Mouse (Mus musculus): ENCODE data around the gene Rce1.
"Not testable (repeated sequence)": the region's sequence is repeated elsewhere in the genome, so short reads cannot be mapped to it uniquely, and the experiment has no call there.

The Rce1 gene

DNA sequence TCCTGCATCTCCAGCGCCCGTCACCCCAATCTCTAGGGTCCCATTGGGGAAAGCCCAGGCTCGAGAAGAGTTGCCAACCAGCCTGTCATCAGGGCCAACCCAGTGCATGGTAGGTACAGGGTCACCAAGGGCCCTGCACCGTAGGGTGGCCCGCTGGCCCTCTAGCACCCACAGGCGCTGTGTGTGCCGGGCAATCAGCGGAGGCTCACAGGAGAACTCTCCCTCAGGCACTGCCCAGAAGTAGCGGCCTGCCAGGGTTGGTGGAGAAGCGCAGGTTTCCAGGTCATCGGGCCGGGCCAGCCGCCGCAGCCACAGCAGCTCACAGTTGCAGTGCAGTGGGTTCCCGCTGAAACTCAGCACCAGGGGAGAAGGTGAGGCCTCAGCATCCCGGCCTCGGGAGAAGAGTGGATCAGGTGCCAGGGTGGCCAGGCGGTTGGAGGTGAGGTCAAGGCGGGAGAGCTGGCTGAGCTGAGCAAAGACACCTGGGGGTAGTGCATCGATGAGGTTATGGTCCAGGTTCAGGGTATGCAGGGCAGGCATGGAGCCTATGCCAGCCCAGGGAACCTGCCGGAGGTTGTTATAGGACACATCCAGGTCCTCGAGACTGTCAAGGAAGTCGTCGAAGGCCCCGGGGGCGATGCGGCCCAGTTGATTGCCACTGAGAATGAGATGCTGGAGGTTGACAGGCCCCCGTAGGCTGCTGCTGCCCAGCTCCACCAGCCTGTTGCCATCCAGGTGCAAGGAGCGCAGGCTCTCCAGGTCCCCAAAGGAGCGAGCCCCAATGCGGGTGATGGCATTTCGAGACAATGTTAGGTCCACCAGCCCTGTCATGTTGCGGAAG, 11.8 kb downstream of the Rce1 start:
- DNase-seq (ENCODE audit: low spot score in 2 of 2), result no peak

DNA sequence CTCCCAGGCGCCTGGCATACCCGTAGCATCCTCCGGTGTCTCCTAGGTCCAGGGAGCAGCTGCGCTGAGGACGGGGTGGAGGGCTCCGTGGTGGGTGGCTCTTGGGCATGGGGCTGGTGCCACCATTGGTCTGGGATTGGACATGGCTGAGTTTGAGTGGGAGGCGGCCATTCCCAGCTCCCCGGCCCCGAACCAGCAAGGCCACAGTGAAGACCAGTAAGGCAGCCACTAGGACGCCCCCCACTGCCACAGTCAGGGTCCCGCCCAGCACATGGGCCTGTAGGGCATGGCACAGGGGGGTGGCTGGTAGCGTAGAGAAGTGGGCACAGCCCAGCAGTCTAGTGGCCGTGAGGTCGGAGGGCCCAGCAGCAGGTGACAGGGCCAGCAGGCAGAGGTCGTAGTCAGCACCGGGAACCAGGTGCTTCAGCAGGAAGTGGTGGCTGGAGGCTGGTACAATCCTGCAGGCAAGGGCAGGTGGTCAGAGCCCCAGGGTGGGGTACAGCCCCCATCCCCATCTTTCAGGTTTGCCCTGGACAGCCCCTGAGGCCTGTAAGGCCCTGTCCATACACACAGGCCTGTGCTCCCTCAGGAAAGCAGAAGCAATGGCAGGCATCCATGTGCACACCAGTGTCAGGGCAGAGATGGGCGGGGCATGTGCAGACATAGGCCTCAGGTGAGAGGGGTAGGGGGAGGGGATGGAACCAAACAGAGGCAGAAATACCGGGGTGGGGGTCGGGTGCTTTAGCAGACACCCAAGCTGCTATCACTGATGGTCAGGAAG, 13.1 kb downstream of the Rce1 start:
- DNase-seq (ENCODE audit: low spot score in 2 of 2), result no peak

DNA sequence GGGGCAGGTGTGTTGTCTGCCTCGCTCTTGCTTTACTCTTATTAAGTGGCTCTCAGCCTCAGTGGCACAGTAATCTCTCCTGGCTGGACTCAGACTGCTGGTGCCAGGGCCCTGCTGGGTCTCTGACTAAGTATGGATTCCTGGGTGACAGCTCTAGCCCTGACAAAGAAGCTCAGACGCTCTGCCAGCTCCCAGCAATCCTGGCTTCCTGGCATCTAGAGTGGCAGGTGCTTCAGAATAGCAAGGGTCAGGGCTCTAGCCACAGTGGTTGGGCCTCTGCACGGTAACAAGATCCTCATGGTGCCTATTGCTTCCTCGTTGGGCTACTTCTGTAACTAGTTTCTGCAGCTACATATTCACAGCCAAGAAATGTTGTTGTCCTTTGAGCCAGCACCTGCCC, 15.3 kb downstream of the Rce1 start:
- DNase-seq (ENCODE audit: low spot score in 2 of 2), result peak; percentile 53 to 54

DNA sequence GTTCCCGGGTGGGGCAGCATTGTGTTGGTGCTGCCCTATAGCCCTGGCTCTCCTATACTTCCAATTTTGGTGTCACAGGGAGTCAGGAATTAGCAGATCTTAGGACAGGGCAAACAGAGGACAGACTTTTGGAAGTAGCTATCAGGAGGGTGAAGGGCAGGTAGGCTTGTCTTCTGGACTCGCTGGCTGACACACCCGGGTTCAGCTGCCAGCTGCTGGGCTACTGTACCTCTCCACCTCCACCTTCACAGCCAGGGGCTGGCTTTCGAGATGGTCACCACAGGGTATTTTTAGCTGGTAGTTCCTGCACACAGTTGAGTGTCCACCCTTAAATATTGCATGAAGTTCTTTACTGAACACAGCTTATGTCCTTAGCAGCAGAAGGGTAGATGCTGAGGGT, 16.9 kb downstream of the Rce1 start:
- DNase-seq (ENCODE audit: low spot score in 2 of 2), result no peak

DNA sequence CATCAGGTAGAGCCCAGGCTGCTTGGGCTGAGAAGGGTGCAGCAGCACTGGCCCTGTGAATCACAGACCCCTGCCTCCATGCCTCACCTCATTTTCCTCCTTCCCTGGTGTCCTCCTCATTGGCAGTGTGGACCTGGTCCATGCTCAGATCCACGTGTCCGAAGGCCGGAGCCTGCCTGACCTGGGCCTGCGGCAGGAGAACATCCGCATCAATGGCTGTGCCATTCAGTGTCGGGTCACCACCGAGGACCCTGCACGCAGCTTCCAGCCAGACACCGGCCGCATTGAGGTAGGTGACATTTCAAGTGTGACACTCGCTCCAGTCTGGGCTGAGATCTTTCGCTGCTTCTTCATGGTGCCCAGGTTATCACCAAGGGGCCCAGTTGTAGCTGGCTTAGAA, 18.0 kb downstream of the Rce1 start:
- DNase-seq (ENCODE audit: low spot score in 2 of 2), result no peak

DNA sequence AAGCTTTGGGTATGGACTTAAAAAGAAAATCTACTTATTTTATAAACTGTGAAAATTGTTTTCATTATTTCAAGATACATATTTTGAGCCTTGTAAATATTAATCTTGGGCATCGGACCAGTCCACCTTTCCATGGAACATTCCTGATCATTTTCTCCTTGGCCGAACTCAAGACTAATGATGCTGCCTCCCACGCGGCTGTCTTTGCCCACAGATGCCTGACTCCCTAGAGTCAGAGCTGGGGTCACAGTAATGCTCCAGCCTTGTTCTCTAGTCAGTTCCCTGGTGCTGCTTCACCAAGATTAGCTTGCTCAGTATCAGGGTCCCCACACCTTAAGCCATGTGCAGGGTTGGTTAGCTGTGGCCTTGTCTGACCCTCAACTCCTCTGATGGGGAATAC, 19.8 kb downstream of the Rce1 start:
- no peak for DNase-seq (ENCODE audit: low spot score in 2 of 2)

DNA sequence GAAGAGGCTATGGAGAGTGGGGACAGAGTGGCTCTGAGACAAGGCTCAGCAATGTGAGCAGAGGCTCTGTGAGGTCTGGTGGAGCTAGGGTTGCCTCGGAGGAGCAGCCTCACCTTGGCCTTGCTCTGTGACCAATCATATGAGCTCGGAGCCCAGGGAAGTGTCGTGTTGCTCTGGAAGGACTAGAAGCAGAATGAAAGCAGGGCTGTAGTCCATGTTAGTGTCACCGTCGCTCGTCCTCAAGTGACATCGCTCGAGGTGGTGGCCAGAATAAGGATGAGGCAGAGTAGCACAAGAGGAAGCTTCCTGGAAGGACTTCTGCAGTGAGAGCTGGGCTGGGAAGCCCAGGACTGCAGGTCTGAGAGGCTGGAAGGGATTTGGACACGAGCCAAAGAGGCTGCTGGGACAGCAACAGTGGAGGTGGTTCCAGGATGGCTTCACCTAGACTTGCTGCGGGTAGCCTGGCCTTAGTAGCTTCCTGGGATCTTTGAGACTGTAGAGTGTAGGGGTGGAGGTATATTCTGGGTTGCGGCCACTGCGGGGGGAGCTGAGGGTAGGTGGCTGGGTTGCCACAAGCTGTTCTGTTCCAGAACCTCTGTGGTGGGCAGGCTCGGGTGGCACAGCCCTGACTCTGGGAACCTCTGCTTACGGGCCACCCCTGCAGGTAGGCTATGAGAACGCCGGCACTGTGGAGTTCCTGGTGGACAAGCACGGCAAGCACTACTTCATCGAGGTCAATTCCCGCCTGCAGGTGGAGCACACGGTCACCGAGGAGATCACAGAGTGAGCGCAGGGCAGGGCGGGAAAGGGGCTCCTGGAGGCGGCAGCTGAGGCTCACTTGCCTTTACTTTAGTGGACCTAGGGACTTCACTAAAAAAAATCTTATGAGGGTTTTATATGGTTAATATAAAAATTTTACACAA, 21.4 kb downstream of the Rce1 start:
- DNase-seq (ENCODE audit: low spot score in 2 of 2), result no peak

DNA sequence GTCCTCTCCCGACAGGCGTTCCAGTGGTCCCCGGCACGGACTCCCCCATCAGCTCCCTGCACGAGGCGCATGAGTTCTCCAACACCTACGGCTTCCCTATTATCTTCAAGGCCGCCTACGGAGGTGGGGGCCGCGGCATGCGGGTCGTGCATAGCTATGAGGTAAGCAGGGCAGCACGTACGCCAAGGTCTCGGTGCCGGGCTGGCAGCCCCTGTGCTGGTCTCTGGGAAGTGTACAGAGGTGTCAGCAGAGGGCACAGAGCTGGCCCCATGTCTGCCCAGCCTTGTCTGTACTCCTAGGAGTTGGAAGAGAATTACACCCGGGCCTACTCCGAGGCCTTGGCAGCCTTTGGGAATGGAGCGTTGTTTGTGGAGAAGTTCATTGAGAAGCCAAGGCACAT, 23.0 kb downstream of the Rce1 start:
- no peak for DNase-seq (ENCODE audit: low spot score in 2 of 2)

DNA sequence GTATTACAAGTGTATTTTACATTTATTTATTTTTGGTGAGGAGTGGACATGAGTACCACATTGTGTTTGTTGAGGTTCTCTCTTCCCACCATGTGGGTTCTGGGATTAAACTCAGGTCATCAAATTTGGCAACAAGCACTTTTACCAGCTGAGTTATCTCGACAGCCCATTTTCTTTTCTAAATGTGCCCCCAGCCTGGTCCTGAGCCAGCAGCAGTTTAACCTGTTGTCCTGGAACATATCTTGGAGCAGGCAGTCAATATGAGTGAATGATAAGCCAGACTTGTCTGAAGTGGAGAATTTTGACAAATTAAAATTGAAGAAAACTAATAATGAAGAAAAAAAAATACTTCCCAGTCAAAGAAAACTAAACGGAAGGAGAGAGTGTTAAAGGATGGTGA, 29.4 kb downstream of the Rce1 start:
- DNase-seq (ENCODE audit: low spot score in 2 of 2), result no peak

DNA sequence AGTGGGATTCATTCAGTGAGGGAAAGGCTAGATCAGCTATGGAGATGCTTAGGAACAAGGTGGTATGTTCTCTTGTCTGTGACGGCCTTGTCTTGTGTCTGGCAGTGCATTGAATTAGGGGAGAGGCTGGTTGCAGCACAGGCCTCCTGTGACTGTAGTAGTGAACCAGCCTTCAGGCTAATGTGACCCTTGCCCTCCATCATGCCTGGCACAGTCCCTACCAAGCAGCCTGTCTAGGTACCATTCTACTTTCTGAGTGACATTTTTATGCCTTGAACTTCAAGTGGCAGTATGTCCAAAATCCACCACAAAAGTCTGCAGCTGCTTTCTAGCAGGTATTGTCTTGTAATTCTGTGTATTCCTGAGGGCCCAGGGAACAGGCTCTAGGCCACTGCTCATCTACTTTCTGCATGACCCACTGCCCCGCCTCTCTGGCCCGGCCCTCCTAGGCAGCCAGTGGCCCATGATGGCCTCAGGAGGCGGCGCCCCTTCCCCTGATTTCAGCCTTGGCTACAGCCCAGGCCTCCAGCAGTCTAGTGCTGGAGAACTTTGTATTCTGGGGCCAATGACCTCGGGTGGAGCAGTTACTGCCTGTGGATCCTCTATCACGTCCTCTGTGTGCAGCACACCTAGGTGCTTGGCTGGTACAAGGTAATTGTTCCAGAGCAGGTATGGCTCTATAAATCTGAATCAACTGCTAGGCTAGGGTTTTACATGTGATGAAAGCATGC, 31.5 kb downstream of the Rce1 start:
- DNase-seq (ENCODE audit: low spot score in 2 of 2), result no peak

DNA sequence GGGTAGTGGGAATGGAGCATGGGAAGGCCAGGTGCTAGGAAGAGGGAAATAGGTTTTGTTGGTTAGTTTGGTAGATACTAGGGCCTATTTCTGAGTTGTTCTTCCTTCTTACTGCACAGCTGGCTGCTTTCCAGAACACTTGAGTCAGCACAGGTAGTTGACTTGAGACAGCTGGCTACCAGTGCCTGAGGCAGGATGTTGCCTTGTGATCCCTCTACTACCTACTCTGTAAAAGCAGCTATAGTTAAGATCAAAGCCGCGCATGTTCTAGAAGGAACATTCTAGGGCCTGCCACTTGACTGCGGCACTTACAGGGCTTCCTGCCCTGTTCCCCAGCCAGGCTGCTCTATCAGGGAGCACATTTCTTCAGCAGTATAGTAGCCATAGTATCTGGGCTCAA, 35.4 kb downstream of the Rce1 start:
- no peak for DNase-seq (ENCODE audit: low spot score in 2 of 2)

DNA sequence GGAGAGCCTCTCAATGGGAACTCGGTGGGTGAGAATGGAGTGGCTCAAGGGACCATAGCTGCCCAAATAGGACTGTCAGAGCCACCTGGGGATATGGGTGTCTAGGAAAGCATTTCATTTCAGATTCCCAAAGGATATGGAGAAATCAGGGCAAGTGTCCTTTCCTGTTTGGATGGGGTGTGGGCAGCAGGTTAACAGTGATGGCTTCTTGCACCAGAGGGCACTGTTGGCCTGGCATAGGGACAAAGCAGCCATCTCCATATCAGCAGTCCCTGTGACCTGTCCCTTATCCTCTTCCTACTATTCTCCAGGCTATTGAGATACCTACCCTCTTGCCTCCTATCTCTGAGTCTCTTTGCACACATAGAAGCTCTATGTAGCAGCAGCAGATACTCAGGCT, 36.4 kb downstream of the Rce1 start:
- no peak for DNase-seq (ENCODE audit: low spot score in 2 of 2)

DNA sequence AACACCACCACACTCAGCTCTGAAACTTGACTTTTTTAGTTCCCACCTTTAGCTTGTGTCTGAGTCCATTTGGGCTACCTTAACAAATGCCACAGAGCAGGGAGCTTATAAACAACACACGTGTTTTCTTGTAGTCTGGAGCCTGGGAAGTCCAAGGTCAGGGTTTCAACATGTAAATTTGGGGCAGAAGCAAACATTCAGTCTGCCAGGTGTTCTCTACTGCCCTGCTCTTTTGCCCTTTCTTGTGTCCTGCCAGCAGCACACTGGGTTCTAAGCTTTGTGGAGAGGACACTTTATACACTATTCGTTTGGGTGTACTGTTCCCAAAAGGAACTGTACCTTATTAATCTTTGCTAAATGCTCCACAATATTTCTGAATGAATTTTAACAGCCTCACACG, 37.0 kb downstream of the Rce1 start:
- no peak for DNase-seq (ENCODE audit: low spot score in 2 of 2)

DNA sequence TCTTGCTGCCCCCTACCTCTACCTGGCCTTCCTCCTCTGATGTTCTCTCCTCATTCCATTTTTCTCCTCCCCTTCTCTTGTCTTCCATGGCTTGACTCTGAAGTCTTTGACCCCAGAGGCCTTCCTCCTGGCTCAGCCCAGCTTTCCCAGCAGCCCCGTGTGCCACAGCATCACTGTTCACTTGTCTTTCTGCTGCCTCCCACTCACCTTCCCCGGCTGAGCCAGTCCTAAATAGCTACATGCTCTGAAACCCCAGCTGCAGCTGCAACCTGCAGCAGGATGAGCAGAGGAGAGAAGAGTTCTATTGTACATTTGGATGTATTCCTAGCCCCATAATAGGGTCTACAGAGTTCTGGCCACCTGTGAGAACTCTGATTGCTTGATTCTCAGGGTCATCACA, 38.0 kb downstream of the Rce1 start:
- DNase-seq (ENCODE audit: low spot score in 2 of 2), result no peak

DNA sequence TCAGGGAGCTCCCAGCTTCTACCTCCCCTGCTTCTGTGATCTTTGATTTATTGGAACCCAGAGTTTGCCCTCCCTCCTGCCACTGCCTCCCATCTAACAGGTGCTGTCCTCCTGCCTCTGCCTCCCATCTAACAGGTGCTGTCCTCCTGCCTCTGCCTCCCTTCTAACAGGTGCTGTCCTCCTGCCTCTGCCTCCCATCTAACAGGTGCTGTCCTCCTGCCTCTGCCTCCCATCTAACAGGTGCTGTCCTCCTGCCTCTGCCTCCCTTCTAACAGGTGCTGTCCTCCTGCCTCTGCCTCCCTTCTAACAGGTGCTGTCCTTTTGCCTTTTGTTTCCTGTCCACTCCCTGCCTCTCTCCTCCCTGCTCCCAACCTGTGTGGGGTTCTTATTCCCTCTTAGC, 38.7 kb downstream of the Rce1 start:
- not testable (repeated sequence) for DNase-seq (ENCODE audit: low spot score in 2 of 2)

DNA sequence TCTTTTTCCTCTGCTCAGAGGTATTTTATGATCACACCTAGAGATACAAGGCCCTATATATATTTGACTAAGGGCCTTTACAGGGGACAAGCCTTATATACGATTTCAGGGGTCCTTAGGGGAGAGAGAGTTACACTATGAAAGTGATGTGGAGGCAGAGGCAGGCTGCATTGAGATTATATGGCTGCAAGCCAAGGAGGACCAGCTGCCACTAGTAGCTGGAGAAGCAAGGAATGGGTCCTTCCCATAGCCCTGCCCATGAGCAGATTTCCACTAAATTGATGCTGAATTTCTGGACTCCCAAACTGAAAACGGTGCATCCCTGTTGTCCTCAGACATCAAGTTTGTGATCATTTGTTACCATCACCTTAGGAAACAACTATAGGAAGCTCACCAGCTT, 41.6 kb downstream of the Rce1 start:
- no peak for DNase-seq (ENCODE audit: low spot score in 2 of 2)

DNA sequence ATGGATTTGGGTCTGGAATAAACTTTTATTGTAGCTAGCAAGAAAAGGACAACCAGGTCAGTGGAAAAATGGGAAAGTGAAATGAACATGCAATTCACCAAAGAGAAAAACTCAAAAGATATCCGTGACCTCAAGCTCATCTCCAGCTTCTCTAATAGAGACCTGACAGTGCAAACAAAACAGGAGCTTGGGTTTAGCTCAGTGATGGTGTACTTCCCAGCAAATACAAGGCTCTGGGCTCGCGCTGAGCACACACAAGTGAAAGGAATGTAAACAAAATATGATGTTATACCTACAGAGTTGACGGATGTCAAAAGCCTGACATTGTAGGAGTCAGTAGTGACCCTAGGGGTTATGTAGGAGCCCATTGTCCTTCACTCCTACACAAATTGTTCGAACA, 46.1 kb downstream of the Rce1 start:
- no peak for DNase-seq (ENCODE audit: low spot score in 2 of 2)

DNA sequence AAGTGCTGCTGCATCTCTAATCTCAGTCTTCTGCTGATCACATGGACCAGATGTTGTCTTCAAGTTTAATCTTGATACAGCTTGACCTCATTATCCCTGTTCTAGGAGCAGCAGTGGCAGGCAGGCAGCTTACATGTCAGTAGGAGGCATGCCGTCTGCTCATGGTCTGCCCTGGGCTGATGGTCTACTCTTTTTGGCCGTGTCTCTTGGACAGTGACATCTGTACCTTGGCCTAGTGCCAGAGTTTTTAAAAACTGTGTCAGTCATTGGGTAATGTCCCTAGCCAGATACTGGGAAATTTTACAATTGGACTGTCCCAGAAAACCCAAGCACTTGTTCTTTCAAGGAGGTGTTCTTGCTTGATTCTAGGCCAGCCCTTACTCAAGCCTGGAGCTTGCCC, 46.6 kb downstream of the Rce1 start:
- DNase-seq (ENCODE audit: low spot score in 2 of 2), result peak; percentile 55 to 63

DNA sequence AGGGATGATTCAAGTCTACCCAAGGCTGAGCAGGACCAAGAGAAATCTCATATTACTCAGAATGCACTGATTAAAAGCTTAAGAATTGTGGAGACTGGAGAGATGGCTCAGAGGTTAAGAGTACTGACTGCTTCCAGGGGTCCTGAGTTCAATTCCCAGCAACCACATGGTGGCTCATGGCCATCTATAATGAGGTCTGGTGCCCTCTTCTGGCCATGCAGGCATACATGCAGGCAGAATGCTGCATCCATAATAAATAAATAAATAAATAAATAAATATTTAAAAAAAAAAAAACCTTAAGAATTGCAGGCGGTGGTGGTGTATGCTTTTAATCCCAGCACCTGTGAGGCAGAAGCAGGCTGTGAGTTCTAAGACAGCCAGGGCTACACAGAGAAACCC, 52.2 kb downstream of the Rce1 start:
- no peak for DNase-seq (ENCODE audit: low spot score in 2 of 2)
